Mouse (Mus musculus) 3134 (cell line): ENCODE measurements at regions not wholly inside any gene's neighbourhood (a gene's known extent, or its start where the extent isn't known, plus 50 kb on each side); places are given as distances from the start of the nearest gene placed in this dataset.

Experiments
- DNase-seq: peaks from one replicate; pipeline ENCODE4 v3.0.0-alpha.2; 2011; ENCODE audit warnings: low spot score; ENCODE audit not compliant: insufficient read length; ENCODE audit errors: extremely low read depth

- DNase-seq = no peak
Observed at GRCm38 (mm10) chr6:94778797-94779196, 78.8 kb upstream of the Lrig1 start.

- peak; percentile 18 for DNase-seq
Observed at GRCm38 (mm10) chr6:94776585-94776984, 76.6 kb upstream of the Lrig1 start.

- DNase-seq = no peak
Observed at GRCm38 (mm10) chr6:94774871-94775270, 74.9 kb upstream of the Lrig1 start.

- no peak for DNase-seq
Observed at GRCm38 (mm10) chr6:94773604-94774486, 73.9 kb upstream of the Lrig1 start.

GRCm38 (mm10) chr6:94772868-94773603 is 73.1 kb upstream of the Lrig1 start:
- DNase-seq = no peak

GRCm38 (mm10) chr6:94772391-94772790 is 72.4 kb upstream of the Lrig1 start:
- DNase-seq = no peak

GRCm38 (mm10) chr6:94768230-94768629 is 68.3 kb upstream of the Lrig1 start:
- DNase-seq = no peak

- DNase-seq = no peak
Observed at GRCm38 (mm10) chr6:94765724-94766123, 65.8 kb upstream of the Lrig1 start.

GRCm38 (mm10) chr6:94761341-94761740 is 61.4 kb upstream of the Lrig1 start:
- no peak for DNase-seq

GRCm38 (mm10) chr6:94760629-94761111 is 60.7 kb upstream of the Lrig1 start:
- DNase-seq = peak; percentile 64

GRCm38 (mm10) chr6:94759649-94760048 is 59.7 kb upstream of the Lrig1 start:
- no peak for DNase-seq

- DNase-seq = no peak
Observed at GRCm38 (mm10) chr6:94756006-94756405, 56.0 kb upstream of the Lrig1 start.

GRCm38 (mm10) chr6:94755297-94755831 is 55.4 kb upstream of the Lrig1 start:
- DNase-seq = no peak

GRCm38 (mm10) chr6:94754522-94754921 is 54.6 kb upstream of the Lrig1 start:
- no peak for DNase-seq

- no peak for DNase-seq
Observed at GRCm38 (mm10) chr6:94751101-94751440, 51.1 kb upstream of the Lrig1 start.

- no peak for DNase-seq
Observed at GRCm38 (mm10) chr6:94750228-94751100, 50.5 kb upstream of the Lrig1 start.
